Mouse (Mus musculus): Measurements from ENCODE around the gene Kcns3. TPM values are rescaled to one million over a fixed set of nuclear protein-coding genes. Genes with fewer than 3 reads are reported as not detected.
"Not testable (repeated sequence)": the region's sequence is repeated elsewhere in the genome, so short reads cannot be mapped to it uniquely, and the experiment has no call there.

Gene Kcns3
- polyA plus RNA-seq, 1 experiment from 2014 or later, result 0.30 TPM

DNA sequence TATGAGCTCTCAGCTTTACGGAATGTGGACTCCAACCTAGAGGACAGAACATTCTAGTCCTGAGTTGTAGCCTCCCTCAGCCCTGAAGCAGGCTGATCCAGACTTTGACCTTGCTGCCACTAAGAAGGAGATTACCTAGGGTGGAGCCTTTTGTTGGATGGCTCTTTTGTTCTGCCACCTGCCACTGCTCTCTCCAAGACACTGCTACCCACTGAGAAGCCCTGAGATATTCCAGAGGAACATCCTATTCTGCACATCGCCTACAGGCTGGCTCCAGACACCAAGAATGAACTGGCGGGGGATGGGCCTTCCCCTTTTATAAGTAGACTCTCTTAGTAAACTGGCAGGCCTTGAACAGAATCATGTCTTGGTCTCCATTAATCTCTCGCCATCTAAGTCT, 98.2 kb downstream of the Kcns3 start:
- not testable (repeated sequence) for H3K27me3 ChIP-seq (replicated peaks; ENCODE audit: low read depth, poor library complexity, severe bottlenecking); H3K4me3 ChIP-seq; H3K9me3 ChIP-seq; H3K27ac ChIP-seq (replicated peaks); H3K36me3 ChIP-seq (replicated peaks); H3K4me1 ChIP-seq; DNase-seq (ENCODE audit: low spot score)
- WGBS, result 73% methylated on average over 4 of the region's 4 CpGs

DNA sequence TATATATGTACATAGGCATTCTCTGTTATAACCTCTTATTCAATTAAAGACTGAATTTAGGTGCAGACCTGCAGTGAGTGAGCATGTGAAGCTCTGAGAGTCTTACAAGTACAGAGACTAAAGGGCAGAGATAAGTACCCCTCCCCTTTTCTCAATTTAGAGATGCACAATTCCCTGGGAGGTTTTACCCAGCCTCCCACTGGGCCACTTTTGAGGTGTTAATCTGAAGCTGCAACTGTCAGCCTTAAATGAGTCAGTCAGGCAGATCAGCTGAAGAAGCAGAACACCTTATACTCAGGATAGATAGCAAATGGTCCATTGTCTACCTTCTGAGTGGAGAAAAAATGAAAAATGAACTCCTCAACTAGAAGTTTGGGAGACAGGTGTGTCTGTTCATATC, 109.0 kb downstream of the Kcns3 start:
- Histone ChIP-seq H3K4me1 (no peaks in the 10 kb centered on the region), H3K4me3 (no peak overlapping the region), H3K9me3 (no peaks in the 10 kb centered on the region), H3K27ac (replicated peaks) (no peak overlapping the region), H3K36me3 (replicated peaks) (no peaks in the 10 kb centered on the region), H3K27me3 (replicated peaks; ENCODE audit: low read depth, poor library complexity, severe bottlenecking) (no peaks in the 10 kb centered on the region)
- DNase-seq (ENCODE audit: low spot score), result no peak

Other genes with a start within 250 kb of the Kcns3 start
- not detected in 2 replicates for gene Msgn1, start 57.9 kb upstream of the Kcns3 start, polyA plus RNA-seq (2016; fragmentation: Nextera tagmentation; extraction: Ambion mirVana)
- gene Gen1, start 114.7 kb upstream of the Kcns3 start, polyA plus RNA-seq (2016; fragmentation: Nextera tagmentation; extraction: Ambion mirVana), result 17.2 and 20.0 TPM in 2 replicates
- 134 and 135 TPM in 2 replicates for gene Smc6, start 114.8 kb upstream of the Kcns3 start, polyA plus RNA-seq (2016; fragmentation: Nextera tagmentation; extraction: Ambion mirVana)

Measured in embryonic facial prominence, embryonic 10.5 days (tissue).